Mouse (Mus musculus) lung, adult 2 months (tissue): ENCODE data around the gene Aurka.

Experiments used
- CTCF ChIP-seq: fragments of 200-500 bp; IDR thresholded peaks from 2 replicates; pipeline ENCODE4 v1.5.1; 2011; ENCODE audit warnings: mild to moderate bottlenecking, low read length, control low read depth; ENCODE audit not compliant: insufficient read depth
- POLR2A ChIP-seq: fragments of 200-500 bp; IDR thresholded peaks from 2 replicates; pipeline ENCODE4 v1.6.1; 2011; ENCODE audit warnings: low read depth, mild to moderate bottlenecking, control low read depth, low read length, borderline replicate concordance; ENCODE audit errors: extremely low read depth

DNA sequence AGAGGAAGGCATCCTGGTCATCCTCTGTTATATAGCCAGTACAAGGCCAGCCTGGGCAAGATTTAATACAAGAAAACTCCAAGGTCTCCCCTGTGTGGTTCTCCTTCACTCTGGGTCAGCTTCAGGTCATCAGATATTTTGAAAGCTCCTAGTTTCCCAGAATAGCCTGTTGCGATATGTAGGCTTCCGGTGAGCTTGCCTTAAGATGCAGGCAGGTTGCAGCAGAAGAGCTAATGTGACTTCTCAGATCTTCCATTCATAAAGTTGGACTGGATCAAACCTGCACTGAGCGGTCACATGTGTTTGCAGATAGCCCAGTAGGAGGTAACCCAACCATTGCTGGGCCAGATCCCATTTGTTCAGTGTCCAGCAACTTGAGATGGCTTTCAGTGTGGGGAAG, 14.4 kb upstream of the Aurka start:
- TF ChIP-seq POLR2A = no peak
- no peak for TF ChIP-seq CTCF
